Mouse (Mus musculus): ENCODE data around the gene Clstn2.

Clstn2 gene

GRCm38 (mm10) chr9:97538075-97538779 is 494.8 kb downstream of the Clstn2 start:
- DNase-seq = no peak

- DNase-seq = no peak
These were observed 498.8 kb downstream of the Clstn2 start for GRCm38 (mm10) chr9:97534196-97534595.

GRCm38 (mm10) chr9:97533306-97533705 is 499.7 kb downstream of the Clstn2 start:
- DNase-seq = no peak

GRCm38 (mm10) chr9:97532536-97532935 is 500.4 kb downstream of the Clstn2 start:
- DNase-seq = peak; percentile 7

- no peak for DNase-seq
These were observed 505.1 kb downstream of the Clstn2 start for GRCm38 (mm10) chr9:97527926-97528325.

- DNase-seq = no peak
These were observed 505.7 kb downstream of the Clstn2 start for GRCm38 (mm10) chr9:97527276-97527675.

- DNase-seq = no peak
These were observed 507.4 kb downstream of the Clstn2 start for GRCm38 (mm10) chr9:97525563-97525962.

GRCm38 (mm10) chr9:97524861-97525260 is 508.1 kb downstream of the Clstn2 start:
- no peak for DNase-seq

GRCm38 (mm10) chr9:97520771-97521170 is 512.2 kb downstream of the Clstn2 start:
- no peak for DNase-seq

- no peak for DNase-seq
These were observed 516.0 kb downstream of the Clstn2 start for GRCm38 (mm10) chr9:97517006-97517405.

GRCm38 (mm10) chr9:97514639-97515038 is 518.3 kb downstream of the Clstn2 start:
- no peak for DNase-seq

GRCm38 (mm10) chr9:97512282-97512850 is 520.6 kb downstream of the Clstn2 start:
- no peak for DNase-seq

GRCm38 (mm10) chr9:97501416-97501815 is 531.6 kb downstream of the Clstn2 start:
- no peak for DNase-seq

GRCm38 (mm10) chr9:97495056-97495455 is 537.9 kb downstream of the Clstn2 start:
- no peak for DNase-seq

GRCm38 (mm10) chr9:97491626-97492025 is 541.4 kb downstream of the Clstn2 start:
- DNase-seq = no peak

- DNase-seq = peak; percentile 61
These were observed 542.3 kb downstream of the Clstn2 start for GRCm38 (mm10) chr9:97490591-97491176.

GRCm38 (mm10) chr9:97486826-97487225 is 546.2 kb downstream of the Clstn2 start:
- DNase-seq = no peak

GRCm38 (mm10) chr9:97481187-97481586 is 551.8 kb downstream of the Clstn2 start:
- DNase-seq = no peak

- DNase-seq = no peak
These were observed 556.0 kb downstream of the Clstn2 start for GRCm38 (mm10) chr9:97476961-97477360.

GRCm38 (mm10) chr9:97476456-97476855 is 556.5 kb downstream of the Clstn2 start:
- no peak for DNase-seq

- peak; percentile 14 for DNase-seq
These were observed 558.1 kb downstream of the Clstn2 start for GRCm38 (mm10) chr9:97474896-97475295.

GRCm38 (mm10) chr9:97471014-97471591 is 561.9 kb downstream of the Clstn2 start:
- DNase-seq = no peak

- no peak for DNase-seq
These were observed 572.5 kb downstream of the Clstn2 start for GRCm38 (mm10) chr9:97460452-97460851.

- no peak for DNase-seq
These were observed 573.2 kb downstream of the Clstn2 start for GRCm38 (mm10) chr9:97459745-97460144.
